Mouse (Mus musculus) bone marrow, adult 2 months (tissue): ENCODE results near the gene Stpg1.

Experiments used
- CTCF ChIP-seq: fragments of 200-500 bp; IDR thresholded peaks from 2 replicates; pipeline ENCODE4 v1.5.1; 2011; ENCODE audit warnings: low read length, control low read depth; ENCODE audit not compliant: control insufficient read depth, insufficient read depth
- POLR2A ChIP-seq: fragments of 200-500 bp; IDR thresholded peaks from 2 replicates; pipeline ENCODE4 v1.6.1; 2011; ENCODE audit warnings: low read depth, mild to moderate bottlenecking, control low read depth, low read length, borderline replicate concordance; ENCODE audit not compliant: control insufficient read depth

DNA sequence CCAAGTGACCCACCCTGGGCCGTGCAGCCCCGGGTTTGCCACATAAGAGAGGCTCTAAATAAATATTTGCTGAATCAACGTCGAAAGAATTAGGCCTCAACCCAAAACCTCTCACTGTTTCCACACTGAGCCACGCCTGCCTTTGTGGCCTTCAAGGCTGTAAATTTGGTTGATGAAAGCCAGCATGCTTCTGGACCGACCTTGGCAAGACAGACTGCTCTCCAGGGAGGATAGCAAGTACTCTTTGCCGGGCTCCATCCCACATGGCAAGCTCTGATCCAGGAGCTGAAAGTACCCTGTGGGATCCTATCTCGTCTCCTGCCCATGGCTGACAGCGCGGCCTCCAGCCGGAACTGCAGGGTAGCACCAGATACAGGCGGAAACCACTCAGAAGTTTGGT is 14.9 kb downstream of the Stpg1 start:
- TF ChIP-seq CTCF (no peak), POLR2A (no peak)
